Comparison of ENCODE assay signal across 14 mouse cellular contexts in the genomic region with DNA sequence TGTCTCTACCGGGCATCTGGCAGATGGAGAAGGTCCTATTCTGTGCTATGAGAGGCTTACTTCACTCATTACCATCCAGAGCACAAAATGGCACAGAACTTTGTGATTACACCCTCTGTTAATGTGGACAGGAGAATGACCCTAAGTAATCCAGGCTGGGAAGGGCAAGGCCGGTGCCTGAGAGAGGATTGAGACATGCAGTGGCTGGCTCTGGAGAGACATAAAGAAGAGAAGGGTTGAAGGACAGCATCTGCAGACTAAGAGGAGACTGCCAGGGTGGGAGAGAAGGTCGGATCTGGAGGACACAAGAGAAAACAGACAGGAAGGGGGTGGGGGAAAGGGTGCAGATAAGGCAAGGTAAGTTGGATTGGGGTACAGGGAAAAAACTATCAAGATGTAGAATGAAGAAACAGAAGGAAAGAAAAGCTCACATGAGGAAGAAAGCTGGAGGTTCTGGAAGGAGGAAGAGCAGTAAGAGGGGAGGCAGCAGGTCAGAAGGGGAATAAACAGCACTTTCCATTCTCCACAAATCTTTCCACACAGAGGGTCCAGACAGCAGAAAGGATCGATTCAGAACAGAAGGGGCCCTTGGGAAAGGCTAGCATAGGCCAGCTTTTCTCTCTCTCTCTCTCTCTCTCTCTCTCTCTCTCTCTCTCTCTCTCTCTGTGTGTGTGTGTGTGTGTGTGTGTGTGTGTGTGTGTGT. TPM values are rescaled to one million over a fixed set of nuclear protein-coding genes. Genes with fewer than 3 reads are reported as not detected.
A peak's percentile ranks its signal among the peaks of the same experiment; 100 is the strongest.
DNase-seq lines count a peak whose midpoint lies in the region; ATAC-seq and TF ChIP-seq lines count a peak whose summit lies in the region.
"Had no signal": no experiment of that assay in that cellular context is flagged by ENCODE, and none has a peak within 500 bp of the region (broad histone marks: within the 10 kb centered on the region; RNA-seq: fewer than 3 reads in every experiment).

No protein-coding gene starts in this region.

- DNase-seq in embryo, embryonic 9.5 days (ENCODE audit: extremely low spot score): peak; percentile 4
- DNase-seq in hindbrain, embryonic 10.5 days (ENCODE audit: low spot score): peak; percentile 12
- DNase-seq in midbrain, embryonic 14.5 days: peak; percentile 44
- no peak for DNase-seq in liver, embryonic 11.5 days (ENCODE audit: low spot score)
- no peak for DNase-seq in urinary bladder, postnatal 14 days (ENCODE audit: low spot score)
- no peak for DNase-seq in adrenal gland, postnatal 4 days (ENCODE audit: low spot score in 2 of 2)
- DNase-seq in frontal cortex, postnatal 14 days (ENCODE audit: low spot score in 2 of 2): no peak
- DNase-seq: cerebellum, postnatal 25 days; kidney, adult 11 months; lung, adult 18-20 months had no signal

- no peaks in the 10 kb centered on the region for H3K9me3 ChIP-seq in ES-Bruce4 (replicated peaks; ENCODE audit: control insufficient read depth, insufficient read depth, low read length, poor library complexity, severe bottlenecking)
- H3K9me3 ChIP-seq in hindbrain, embryonic 10.5 days: no peaks in the 10 kb centered on the region
- no peaks in the 10 kb centered on the region for H3K9me3 ChIP-seq in midbrain, embryonic 14.5 days (ENCODE audit: control insufficient read depth, low read length)
- H3K9me3 ChIP-seq in liver, embryonic 11.5 days (ENCODE audit: control insufficient read depth, low read length): no peaks in the 10 kb centered on the region
- H3K9me3 ChIP-seq: heart, embryonic 15.5 days; stomach, embryonic 15.5 days had no signal

- no peaks in the 10 kb centered on the region for H3K27me3 ChIP-seq in ES-Bruce4 (ENCODE audit: control insufficient read depth, insufficient read depth, low read length, poor library complexity, severe bottlenecking)
- H3K27me3 ChIP-seq in hindbrain, embryonic 10.5 days (ENCODE audit: insufficient read depth, poor library complexity, severe bottlenecking): no peaks in the 10 kb centered on the region
- H3K27me3 ChIP-seq in midbrain, embryonic 14.5 days (ENCODE audit: control insufficient read depth, insufficient read depth, low read length): no peaks in the 10 kb centered on the region
- no peaks in the 10 kb centered on the region for H3K27me3 ChIP-seq in liver, embryonic 11.5 days (replicated peaks; ENCODE audit: control insufficient read depth, insufficient read depth, low read length)
- H3K27me3 ChIP-seq: CH12.LX; heart, embryonic 15.5 days; stomach, embryonic 15.5 days had no signal

- H3K4me2 ChIP-seq in midbrain, embryonic 14.5 days (ENCODE audit: low read length): peak overlapping the region; percentile 60
- H3K4me2 ChIP-seq in liver, embryonic 11.5 days: no peak overlapping the region
- H3K4me2 ChIP-seq: heart, embryonic 15.5 days; stomach, embryonic 15.5 days had no signal

- H3K4me1 ChIP-seq in ES-Bruce4 (ENCODE audit: control insufficient read depth, insufficient read depth, low read length): peaks cover 7% of the 10 kb centered on the region
- H3K4me1 ChIP-seq in hindbrain, embryonic 10.5 days (replicated peaks): peaks cover 60% of the 10 kb centered on the region
- peaks cover 48% of the 10 kb centered on the region for H3K4me1 ChIP-seq in midbrain, embryonic 14.5 days (ENCODE audit: control insufficient read depth, insufficient read depth, low read length)
- H3K4me1 ChIP-seq in liver, embryonic 11.5 days (replicated peaks; ENCODE audit: control insufficient read depth, insufficient read depth, low read length): peaks cover 27% of the 10 kb centered on the region

- H3K9ac ChIP-seq in ES-Bruce4 (ENCODE audit: low read depth, poor library complexity, severe bottlenecking): peak overlapping the region; percentile 34
- peak overlapping the region; percentile 52 for H3K9ac ChIP-seq in midbrain, embryonic 14.5 days (replicated peaks; ENCODE audit: low read length)
- no peak overlapping the region for H3K9ac ChIP-seq in liver, embryonic 11.5 days (ENCODE audit: low read depth, low read length)
- H3K9ac ChIP-seq: heart, embryonic 15.5 days; stomach, embryonic 15.5 days had no signal

- H3K27ac ChIP-seq in ES-Bruce4 (ENCODE audit: insufficient read depth, low read length): peak overlapping the region; percentile 100
- peak overlapping the region; percentile 99 for H3K27ac ChIP-seq in hindbrain, embryonic 10.5 days
- peak overlapping the region; percentile 98 for H3K27ac ChIP-seq in midbrain, embryonic 14.5 days (replicated peaks; ENCODE audit: low read depth, low read length)
- H3K27ac ChIP-seq in liver, embryonic 11.5 days (ENCODE audit: low read depth, low read length): no peak overlapping the region
- H3K27ac ChIP-seq: heart, embryonic 15.5 days; stomach, embryonic 15.5 days had no signal

- 25% methylated on average over 4 of the region's 4 CpGs for WGBS in hindbrain, embryonic 10.5 days
- 5% methylated on average over 4 of the region's 4 CpGs for WGBS in midbrain, embryonic 14.5 days
- WGBS in liver, embryonic 11.5 days: 39% methylated on average over 4 of the region's 4 CpGs

- peaks cover 3% of the 10 kb centered on the region; the same call in 1 of the 2 replicates for H3K36me3 ChIP-seq in ES-Bruce4 (ENCODE audit: control insufficient read depth, insufficient read depth, low read length, poor library complexity, severe bottlenecking)
- peaks cover 37% of the 10 kb centered on the region for H3K36me3 ChIP-seq in hindbrain, embryonic 10.5 days
- H3K36me3 ChIP-seq in midbrain, embryonic 14.5 days (ENCODE audit: control insufficient read depth, insufficient read depth, low read length): peaks cover 17% of the 10 kb centered on the region
- no peaks in the 10 kb centered on the region for H3K36me3 ChIP-seq in liver, embryonic 11.5 days (ENCODE audit: control insufficient read depth, insufficient read depth, low read length)

- ATAC-seq in midbrain, embryonic 14.5 days (ENCODE audit: low FRiP score, low TSS enrichment): no peak
- ATAC-seq in liver, embryonic 11.5 days (replicated peaks; ENCODE audit: low FRiP score): no peak

- no peak for TF ChIP-seq CTCF in ES-Bruce4 (IDR thresholded peaks at IDR 0.05; ENCODE audit: low read depth, low read length)

- no peak for TF ChIP-seq EP300 in ES-Bruce4 (IDR thresholded peaks at IDR 0.05; ENCODE audit: insufficient read depth, low read depth, low read length)

- H3K4me3 ChIP-seq in ES-Bruce4 (ENCODE audit: low read depth, low read length): 0 out of 2 replicates have a peak overlapping the region, but pooled peaks have one; percentile 10
- peak overlapping the region; percentile 96 for H3K4me3 ChIP-seq in hindbrain, embryonic 10.5 days
- H3K4me3 ChIP-seq in midbrain, embryonic 14.5 days (replicated peaks; ENCODE audit: low read depth, low read length): peak overlapping the region; percentile 94; the same call in 1 of the 2 replicates
- H3K4me3 ChIP-seq in liver, embryonic 11.5 days (ENCODE audit: low read depth, low read length): no peak overlapping the region
- H3K4me3 ChIP-seq: heart, embryonic 15.5 days; stomach, embryonic 15.5 days had no signal

- no peak for TF ChIP-seq POLR2A in ES-Bruce4 (IDR thresholded peaks at IDR 0.05; ENCODE audit: insufficient read depth, low read length)

RNA-seq across cellular contexts. Expression of gene Ago1, which starts 4.0 kb away (rescaled TPM):
- polyA plus RNA-seq in ES-Bruce4 (2011; ENCODE audit: insufficient read depth, insufficient read length, low read depth, missing spikeins): 44.6 and 44.8 TPM in 2 replicates
- 11.8 and 13.2 TPM in 2 replicates for polyA plus RNA-seq in hindbrain, embryonic 10.5 days (2016; fragmentation: Nextera tagmentation; extraction: Ambion mirVana)
- 21.7 and 22.4 TPM in 2 replicates for polyA plus RNA-seq in midbrain, embryonic 14.5 days (2014; fragmentation: Nextera tagmentation; extraction: Ambion mirVana)
- polyA plus RNA-seq in liver, embryonic 11.5 days (2014; fragmentation: Nextera tagmentation; extraction: Ambion mirVana): 4.1 and 4.9 TPM in 2 replicates
- total RNA-seq in adrenal gland, postnatal 4 days (2021): 10 to 100 TPM; 44.7 to 48.4 TPM

RNA-seq across cellular contexts. Expression of gene Ago3, which starts 35.0 kb away (rescaled TPM):
- polyA plus RNA-seq in ES-Bruce4 (2011; ENCODE audit: insufficient read depth, insufficient read length, low read depth, missing spikeins): 15.2 and 20.7 TPM in 2 replicates
- polyA plus RNA-seq in hindbrain, embryonic 10.5 days (2016; fragmentation: Nextera tagmentation; extraction: Ambion mirVana): 12.6 and 12.7 TPM in 2 replicates
- 14.8 and 18.2 TPM in 2 replicates for polyA plus RNA-seq in midbrain, embryonic 14.5 days (2014; fragmentation: Nextera tagmentation; extraction: Ambion mirVana)
- 9.2 and 15.2 TPM in 2 replicates for polyA plus RNA-seq in liver, embryonic 11.5 days (2014; fragmentation: Nextera tagmentation; extraction: Ambion mirVana)
- total RNA-seq in adrenal gland, postnatal 4 days (2021): 10 to 100 TPM; 16.2 to 21.6 TPM

Comparison
In these comparisons a context has a peak if more than half of its experiments do, and no peak if none do; other contexts are left out.
1. DNase-seq: peak in embryo, embryonic 9.5 days (single experiment), hindbrain, embryonic 10.5 days (single experiment) and midbrain, embryonic 14.5 days (single experiment); none in liver, embryonic 11.5 days (single experiment), urinary bladder, postnatal 14 days (single experiment), adrenal gland, postnatal 4 days (0 of 2) and frontal cortex, postnatal 14 days (0 of 2).